Mouse (Mus musculus) liver, adult 2 months (tissue): Measurements from ENCODE around the gene Masp2. TPM values are rescaled to one million over a fixed set of nuclear protein-coding genes. Genes with fewer than 3 reads are reported as not detected.
A peak's percentile ranks its signal among the peaks of the same experiment; 100 is the strongest.

Experiments
- DNase-seq: peaks from one replicate; pipeline ENCODE4 v3.0.0-alpha.2; 2011; ENCODE audit warnings: low read depth, low spot score; ENCODE audit errors: extremely low read depth
- H3K27ac ChIP-seq: fragments of 200-500 bp; replicated peaks from 2 replicates; pipeline ENCODE4 v1.5.1; 2012; ENCODE audit warnings: low read depth, mild to moderate bottlenecking, control low read depth, inconsistent platforms, low read length; ENCODE audit not compliant: insufficient read depth
- H3K27me3 ChIP-seq: fragments of 200-500 bp; 2 replicates; pipeline ENCODE4 v1.6.1; 2012; ENCODE audit warnings: mild to moderate bottlenecking, moderate library complexity, low read length, inconsistent platforms; ENCODE audit not compliant: control insufficient read depth, insufficient read depth
- H3K36me3 ChIP-seq: fragments of 200-500 bp; 2 replicates; pipeline ENCODE4 v1.6.1; 2012; ENCODE audit warnings: low read length, inconsistent platforms; ENCODE audit not compliant: control insufficient read depth, insufficient read depth
- H3K4me1 ChIP-seq: fragments of 200-500 bp; 2 replicates; pipeline ENCODE4 v1.6.1; 2011; ENCODE audit warnings: low read length; ENCODE audit not compliant: control insufficient read depth, insufficient read depth
- H3K4me3 ChIP-seq: fragments of 200-500 bp; 2 replicates; pipeline ENCODE4 v1.5.1; 2011; ENCODE audit warnings: low read depth, mild to moderate bottlenecking, control low read depth, low read length, moderate library complexity; ENCODE audit not compliant: insufficient read depth
- H3K79me2 ChIP-seq: fragments of 200-500 bp; 2 replicates; pipeline ENCODE4 v1.6.1; 2012; ENCODE audit warnings: inconsistent platforms, mild to moderate bottlenecking, low read length, moderate library complexity; ENCODE audit not compliant: control insufficient read depth, insufficient read depth
- H3K9ac ChIP-seq: fragments of 200-500 bp; 2 replicates; pipeline ENCODE4 v1.6.1; 2012; ENCODE audit warnings: low read depth, mild to moderate bottlenecking, control low read depth, inconsistent platforms, low read length
- CTCF ChIP-seq: fragments of 200-500 bp; IDR thresholded peaks from 2 replicates; pipeline ENCODE4 v1.5.1; 2011; ENCODE audit warnings: low read depth, low read length, control low read depth
- POLR2A ChIP-seq: fragments of 200-500 bp; IDR thresholded peaks from 2 replicates; pipeline ENCODE4 v1.6.1; 2011; ENCODE audit warnings: low read length, control low read depth; ENCODE audit not compliant: insufficient read depth; ENCODE audit errors: extremely low read depth
- WGBS: fragments of 180-500 bp; shearing (Covaris S2); methylation state at CpG from one replicate; pipeline ENCODE4 v1.1.7; 2018; 5-methylcytosine and 5-hydroxymethylcytosine counted together
- polyA plus RNA-seq: library from polyadenylated mRNA; depleted of rRNA; stranded (reverse); fragments of >200 nt; gene quantifications from 2 replicates; pipeline ENCODE4 v1.2.3, GENCODE M21; 2012
- total RNA-seq: library from RNA; depleted of rRNA; stranded (reverse); fragments of >200 nt; gene quantifications from 2 replicates; pipeline ENCODE4 v1.2.3, GENCODE M21; 2014

Masp2 gene
- total and polyA plus RNA-seq, 2 experiments: 191 to 829 TPM

GRCm38 (mm10) chr4:148586648-148587047 lies 15.7 kb upstream of the Masp2 start:
- TF ChIP-seq POLR2A: no peak
- peaks cover 3% of the 10 kb centered on the region; the same call in 1 of the 2 replicates for H3K79me2 ChIP-seq
- no peak overlapping the region for H3K9ac ChIP-seq
- H3K27me3 ChIP-seq: no peaks in the 10 kb centered on the region
- H3K36me3 ChIP-seq: no peaks in the 10 kb centered on the region; the same call in 1 of the 2 replicates
- no peak overlapping the region for H3K27ac ChIP-seq
- peaks cover 3% of the 10 kb centered on the region for H3K4me1 ChIP-seq
- no peak for DNase-seq
- 68% methylated on average over 9 of the region's 9 CpGs for WGBS
- H3K4me3 ChIP-seq: no peak overlapping the region

- Histone ChIP-seq H3K9ac (no peak overlapping the region), H3K4me1 (peaks cover 10% of the 10 kb centered on the region), H3K27ac (no peak overlapping the region), H3K4me3 (no peak overlapping the region), H3K36me3 (no peaks in the 10 kb centered on the region), H3K79me2 (peaks cover 9% of the 10 kb centered on the region; the same call in 1 of the 2 replicates), H3K27me3 (no peaks in the 10 kb centered on the region)
- TF ChIP-seq POLR2A (no peak), CTCF (no peak)
- 74% methylated on average over 9 of the region's 9 CpGs for WGBS
- no peak for DNase-seq
Measured at GRCm38 (mm10) chr4:148588793-148589192, 13.6 kb upstream of the Masp2 start.

GRCm38 (mm10) chr4:148589565-148589964 lies 12.8 kb upstream of the Masp2 start:
- Histone ChIP-seq H3K36me3 (no peaks in the 10 kb centered on the region), H3K9ac (no peak overlapping the region), H3K27me3 (no peaks in the 10 kb centered on the region), H3K4me1 (peaks cover 10% of the 10 kb centered on the region), H3K27ac (no peak overlapping the region), H3K4me3 (no peak overlapping the region), H3K79me2 (peaks cover 9% of the 10 kb centered on the region; the same call in 1 of the 2 replicates)
- WGBS: 55% methylated on average over 8 of the region's 8 CpGs
- TF ChIP-seq CTCF (no peak), POLR2A (no peak)
- DNase-seq: no peak

- Histone ChIP-seq H3K36me3 (peaks cover 9% of the 10 kb centered on the region; the same call in 1 of the 2 replicates), H3K4me3 (peak overlapping the region; percentile 48), H3K9ac (peak overlapping the region; percentile 63), H3K79me2 (peaks cover 9% of the 10 kb centered on the region; the same call in 1 of the 2 replicates), H3K4me1 (peaks cover 10% of the 10 kb centered on the region), H3K27ac (no peak overlapping the region; the same call in none of the 2 replicates), H3K27me3 (no peaks in the 10 kb centered on the region)
- no peak for DNase-seq
- TF ChIP-seq CTCF (no peak), POLR2A (no peak)
- 5% methylated on average over 18 of the region's 18 CpGs for WGBS
Measured at GRCm38 (mm10) chr4:148590421-148591170, 11.8 kb upstream of the Masp2 start.

GRCm38 (mm10) chr4:148591171-148591630 lies 11.2 kb upstream of the Masp2 start, which contains the start of gene Srm:
Gene Srm, plus strand, starts transcription at chr4:148591503.
- DNase-seq: peak; percentile 86
- TF ChIP-seq POLR2A: 0 out of 2 replicates have a peak, but pooled peaks have one; percentile 32
- no peak for TF ChIP-seq CTCF

More at GRCm38 (mm10) chr4:148591171-148591630, 11.2 kb upstream of the Masp2 start, which contains the start of gene Srm:
- peak within 1 kb of the TSS; percentile 60 for H3K27ac ChIP-seq
- peak within 1 kb of the TSS; percentile 91 for H3K9ac ChIP-seq
- peak within 1 kb of the TSS; percentile 89 for H3K4me3 ChIP-seq
- no peaks in the 10 kb centered on the region for H3K27me3 ChIP-seq
- WGBS: under 1% methylated on average over 46 of the region's 50 CpGs
- peaks cover 10% of the 10 kb centered on the region for H3K4me1 ChIP-seq
- H3K36me3 ChIP-seq: peaks cover 15% of the 10 kb centered on the region; the same call in 1 of the 2 replicates
- peaks cover 9% of the 10 kb centered on the region; the same call in 1 of the 2 replicates for H3K79me2 ChIP-seq
